11 mouse cellular contexts compared by ENCODE assay signal in the genomic region with DNA sequence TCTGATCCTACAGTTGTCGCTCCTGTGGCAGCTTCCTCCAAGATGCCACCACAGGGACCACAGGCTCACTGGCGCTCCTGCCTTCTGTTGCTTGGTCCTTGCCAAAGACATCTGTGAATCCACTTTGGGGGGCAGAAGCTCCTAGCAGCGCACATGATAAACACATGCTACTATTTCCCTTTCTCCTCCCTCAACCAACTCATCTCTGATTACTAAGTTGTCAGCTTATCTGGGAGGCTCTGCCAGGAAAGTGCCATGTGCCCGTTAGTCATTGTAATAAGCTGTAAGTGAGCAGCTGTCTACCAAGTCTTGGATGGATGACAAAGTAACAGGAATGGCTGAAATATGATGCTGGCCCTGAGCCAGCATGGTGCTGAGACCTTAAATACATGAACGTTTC.
DNase-seq lines count a peak whose midpoint lies in the region.
"Had no signal": no experiment of that assay in that cellular context is flagged by ENCODE, and none has a peak within 500 bp of the region (broad histone marks: within the 10 kb centered on the region; RNA-seq: fewer than 3 reads in every experiment).

No protein-coding gene starts in this region.

- peak; percentile 31 for DNase-seq in layer of hippocampus, adult 11-12 months (ENCODE audit: low spot score)
- no peak for DNase-seq in layer of hippocampus, postnatal 25 days (ENCODE audit: extremely low spot score in 1 of 2, low spot score in 1 of 2)
- DNase-seq in NIH3T3 (ENCODE audit: low read depth), result peak; percentile 9
- peak; percentile 39 for DNase-seq in cerebellum, adult 8-10 months
- peak; percentile 33 to 48 for DNase-seq in layer of hippocampus, adult 18-20 months (ENCODE audit: low spot score in 2 of 2)
- DNase-seq in adrenal gland, adult 18-20 months (ENCODE audit: low spot score in 2 of 2), result no peak
- no peak for DNase-seq in heart, postnatal 10 days
- DNase-seq: adrenal gland, adult 2 months; heart, postnatal 36 days; kidney, postnatal 14 days; thymus, postnatal 25 days had no signal

- intact Hi-C loops in heart, postnatal 10 days (cut with DNase I), result no loop called here

Comparison
In these comparisons a context has a peak if more than half of its experiments do, and no peak if none do; other contexts are left out.
1. DNase-seq: peak in layer of hippocampus, adult 11-12 months (single experiment), NIH3T3 (single experiment), cerebellum, adult 8-10 months (single experiment) and layer of hippocampus, adult 18-20 months (2 of 2); none in layer of hippocampus, postnatal 25 days (0 of 2), adrenal gland, adult 18-20 months (0 of 2) and heart, postnatal 10 days (0 of 2).